Mouse (Mus musculus) lung, adult 2 months (tissue): ENCODE results near the gene Arhgef16.

Experiments
- CTCF ChIP-seq: fragments of 200-500 bp; IDR thresholded peaks from 2 replicates; pipeline ENCODE4 v1.5.1; 2011; ENCODE audit warnings: mild to moderate bottlenecking, low read length, control low read depth; ENCODE audit not compliant: insufficient read depth
- POLR2A ChIP-seq: fragments of 200-500 bp; IDR thresholded peaks from 2 replicates; pipeline ENCODE4 v1.6.1; 2011; ENCODE audit warnings: low read depth, mild to moderate bottlenecking, control low read depth, low read length, borderline replicate concordance; ENCODE audit errors: extremely low read depth

DNA sequence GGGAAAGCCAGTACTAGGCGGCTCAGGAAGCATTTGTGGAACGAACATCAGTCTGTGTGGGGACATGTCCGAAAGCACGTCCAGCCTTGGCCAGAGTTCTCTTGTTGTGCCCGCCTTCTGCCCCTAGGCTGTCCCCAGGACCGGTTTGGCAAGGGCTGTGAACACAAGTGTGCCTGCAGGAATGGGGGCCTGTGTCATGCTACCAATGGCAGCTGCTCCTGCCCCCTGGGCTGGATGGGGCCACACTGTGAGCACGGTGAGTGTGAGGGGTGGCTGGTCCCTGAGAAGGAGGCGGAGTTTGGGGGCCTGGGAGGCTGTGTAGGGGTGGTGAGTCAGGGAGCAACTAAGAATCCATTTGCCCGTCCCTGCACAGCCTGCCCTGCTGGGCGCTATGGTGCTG, 32.0 kb downstream of the Arhgef16 start:
- TF ChIP-seq CTCF (no peak), POLR2A (no peak)
